Mouse (Mus musculus) brain, embryonic 14.5 days (tissue): ENCODE measurements around the gene Abhd8. TPM values are rescaled to one million over a fixed set of nuclear protein-coding genes. Genes with fewer than 3 reads are reported as not detected.
"Not testable (repeated sequence)": the region's sequence is repeated elsewhere in the genome, so short reads cannot be mapped to it uniquely, and the experiment has no call there.

Experiments used
- DNase-seq: peaks from one replicate; pipeline ENCODE4 v3.0.0-alpha.2; 2011; ENCODE audit warnings: low read depth
- CTCF ChIP-seq: fragments of 200-500 bp; IDR thresholded peaks from 2 replicates; pipeline ENCODE4 v1.5.1; 2012; ENCODE audit warnings: inconsistent platforms, mild to moderate bottlenecking, moderate library complexity, borderline replicate concordance; ENCODE audit not compliant: insufficient read depth, insufficient read length; ENCODE audit errors: extremely low read depth
- POLR2A ChIP-seq: fragments of 200-500 bp; IDR thresholded peaks from 2 replicates; pipeline ENCODE4 v1.6.1; 2012; ENCODE audit warnings: mild to moderate bottlenecking, inconsistent platforms, borderline replicate concordance; ENCODE audit not compliant: poor library complexity, insufficient read depth, insufficient read length, severe bottlenecking; ENCODE audit errors: extremely low read depth
- polyA plus RNA-seq: library from polyadenylated mRNA; depleted of rRNA; stranded (reverse); fragments of >200 nt; gene quantifications from 2 replicates; pipeline ENCODE4 v1.2.3, GENCODE M21; 2012; rRNA removed

Abhd8 gene
- polyA plus RNA-seq, 1 experiment, result 168 TPM

GRCm38 (mm10) chr8:71454668-71455067, 8.8 kb downstream of the Abhd8 start:
- no peak for TF ChIP-seq CTCF
- TF ChIP-seq POLR2A, result no peak
- DNase-seq, result no peak

- TF ChIP-seq POLR2A (no peak), CTCF (no peak)
These were observed 10.8 kb downstream of the Abhd8 start for GRCm38 (mm10) chr8:71452669-71453068.

GRCm38 (mm10) chr8:71451777-71452176, 11.7 kb downstream of the Abhd8 start:
- DNase-seq, result no peak
- no peak for TF ChIP-seq POLR2A
- TF ChIP-seq CTCF, result no peak

More at GRCm38 (mm10) chr8:71452669-71453068, 10.8 kb downstream of the Abhd8 start:
- DNase-seq, result no peak

GRCm38 (mm10) chr8:71451337-71451736, 12.1 kb downstream of the Abhd8 start:
- TF ChIP-seq POLR2A, result no peak
- no peak for TF ChIP-seq CTCF
- no peak for DNase-seq

GRCm38 (mm10) chr8:71445096-71445495, 18.4 kb downstream of the Abhd8 start:
- TF ChIP-seq POLR2A, result no peak
- no peak for TF ChIP-seq CTCF
- DNase-seq, result no peak

- no peak for TF ChIP-seq POLR2A
- peak; percentile 62 for TF ChIP-seq CTCF
- DNase-seq, result peak; percentile 82
These were observed 22.1 kb downstream of the Abhd8 start for GRCm38 (mm10) chr8:71441404-71441803.

GRCm38 (mm10) chr8:71437041-71437440, 26.4 kb downstream of the Abhd8 start:
- DNase-seq, result no peak
- TF ChIP-seq CTCF, result no peak
- TF ChIP-seq POLR2A, result no peak

- DNase-seq, result not testable (repeated sequence)
These were observed 30.5 kb downstream of the Abhd8 start for GRCm38 (mm10) chr8:71432935-71433334.

- DNase-seq, result no peak
- no peak for TF ChIP-seq POLR2A
- no peak for TF ChIP-seq CTCF
These were observed 41.3 kb downstream of the Abhd8 start for GRCm38 (mm10) chr8:71422121-71422520.

GRCm38 (mm10) chr8:71411535-71412273, 51.8 kb downstream of the Abhd8 start:
- DNase-seq, result no peak
- TF ChIP-seq CTCF (no peak), POLR2A (no peak)

- TF ChIP-seq POLR2A, result no peak
- TF ChIP-seq CTCF, result no peak
These were observed 55.2 kb downstream of the Abhd8 start for GRCm38 (mm10) chr8:71408231-71408630.

GRCm38 (mm10) chr8:71407441-71407840, 56.0 kb downstream of the Abhd8 start:
- no peak for DNase-seq

More at GRCm38 (mm10) chr8:71408231-71408630, 55.2 kb downstream of the Abhd8 start:
- DNase-seq, result no peak

More at GRCm38 (mm10) chr8:71407441-71407840, 56.0 kb downstream of the Abhd8 start:
- TF ChIP-seq POLR2A (no peak), CTCF (no peak)

Other genes starting within 250 kb of the Abhd8 start
- gene Myo9b, start 190.9 kb downstream of the Abhd8 start, polyA plus RNA-seq, result 30.8 and 51.9 TPM in 2 replicates
- 25.9 and 28.2 TPM in 2 replicates for gene Haus8, start 190.7 kb downstream of the Abhd8 start, polyA plus RNA-seq
- gene Use1, start 96.8 kb downstream of the Abhd8 start, polyA plus RNA-seq, result 155 and 176 TPM in 2 replicates
- gene Ocel1, start 92.4 kb downstream of the Abhd8 start, polyA plus RNA-seq, result 5.4 and 6.0 TPM in 2 replicates
- 59.4 and 61.5 TPM in 2 replicates for gene Nr2f6, start 81.7 kb downstream of the Abhd8 start, polyA plus RNA-seq
- gene Ushbp1, start 67.9 kb downstream of the Abhd8 start, polyA plus RNA-seq, result 8.7 and 9.4 TPM in 2 replicates
- 115 and 119 TPM in 2 replicates for gene Babam1, start 66.8 kb downstream of the Abhd8 start, polyA plus RNA-seq
- gene Ankle1, start 57.6 kb downstream of the Abhd8 start, polyA plus RNA-seq, result 12.1 and 29.4 TPM in 2 replicates
- 94.8 and 124 TPM in 2 replicates for gene Mrpl34, start 1.3 kb upstream of the Abhd8 start, polyA plus RNA-seq
- gene Dda1, start 5.5 kb upstream of the Abhd8 start, polyA plus RNA-seq, result 206 and 229 TPM in 2 replicates
- gene Ano8, start 22.3 kb upstream of the Abhd8 start, polyA plus RNA-seq, result 124 and 153 TPM in 2 replicates
- 25.5 and 34.2 TPM in 2 replicates for gene Gtpbp3, start 24.4 kb upstream of the Abhd8 start, polyA plus RNA-seq
- 10.1 and 13.0 TPM in 2 replicates for gene Plvap, start 48.1 kb upstream of the Abhd8 start, polyA plus RNA-seq
- gene Ccdc194, start 62.1 kb upstream of the Abhd8 start, polyA plus RNA-seq, result 0.11 and 0.56 TPM in 2 replicates
- gene Bst2, start 73.8 kb upstream of the Abhd8 start, polyA plus RNA-seq, result 11.4 and 18.1 TPM in 2 replicates
- gene Mvb12a, start 79.3 kb upstream of the Abhd8 start, polyA plus RNA-seq, result 74.0 and 112 TPM in 2 replicates
- 0.07 and 0.16 TPM in 2 replicates for gene Tmem221, start 95.2 kb upstream of the Abhd8 start, polyA plus RNA-seq
- not detected in 2 replicates for gene Nxnl1, start 102.9 kb upstream of the Abhd8 start, polyA plus RNA-seq
- gene Slc27a1, start 105.2 kb upstream of the Abhd8 start, polyA plus RNA-seq, result 130 and 165 TPM in 2 replicates
- 113 and 128 TPM in 2 replicates for gene Pgls, start 128.5 kb upstream of the Abhd8 start, polyA plus RNA-seq
- 7.7 and 8.7 TPM in 2 replicates for gene Fam129c, start 134.0 kb upstream of the Abhd8 start, polyA plus RNA-seq
- gene Colgalt1, start 147.3 kb upstream of the Abhd8 start, polyA plus RNA-seq, result 128 and 150 TPM in 2 replicates
- 84.9 and 86.4 TPM in 2 replicates for gene Unc13a, start 208.1 kb upstream of the Abhd8 start, polyA plus RNA-seq
- 3.7 and 5.1 TPM in 2 replicates for gene Jak3, start 212.6 kb upstream of the Abhd8 start, polyA plus RNA-seq
- gene Insl3, start 225.6 kb upstream of the Abhd8 start, polyA plus RNA-seq, result 0.60 and 1.1 TPM in 2 replicates
- 0.45 and 0.46 TPM in 2 replicates for gene B3gnt3, start 238.1 kb upstream of the Abhd8 start, polyA plus RNA-seq